Mouse (Mus musculus): ENCODE measurements at regions not wholly inside any gene's neighbourhood (a gene's known extent, or its start where the extent isn't known, plus 50 kb on each side); places are given as distances from the start of the nearest gene placed in this dataset.
"Not testable (repeated sequence)": the region's sequence is repeated elsewhere in the genome, so short reads cannot be mapped to it uniquely, and the experiment has no call there.

GRCm38 (mm10) chr16:20908467-20909351, 174.4 kb upstream of the Thpo start:
- 40% methylated on average over 18 of the region's 18 CpGs for WGBS
- H3K36me3 ChIP-seq (ENCODE audit: control insufficient read depth, insufficient read depth, low read length); H3K27me3 ChIP-seq (ENCODE audit: control insufficient read depth, insufficient read depth, low read length); H3K27ac ChIP-seq (ENCODE audit: insufficient read depth, low read length); H3K4me1 ChIP-seq (ENCODE audit: control insufficient read depth, insufficient read depth, insufficient read length); H3K4me3 ChIP-seq (ENCODE audit: extremely low read depth, insufficient read depth, insufficient read length); DNase-seq (ENCODE audit: low read depth in 1 of 2, low spot score in 2 of 2): not testable (repeated sequence)

- DNase-seq (ENCODE audit: low read depth in 1 of 2, low spot score in 2 of 2) = no peak
- no peak overlapping the region for H3K27ac ChIP-seq (ENCODE audit: insufficient read depth, low read length)
- H3K4me1 ChIP-seq (ENCODE audit: control insufficient read depth, insufficient read depth, insufficient read length) = no peaks in the 10 kb centered on the region
- H3K4me3 ChIP-seq (ENCODE audit: extremely low read depth, insufficient read depth, insufficient read length) = no peak overlapping the region
- TF ChIP-seq CTCF (IDR thresholded peaks at IDR 0.05; ENCODE audit: extremely low read depth, insufficient read depth, insufficient read length, insufficient replicate concordance) = no peak
- TF ChIP-seq POLR2A (IDR thresholded peaks at IDR 0.05; ENCODE audit: low read depth, low read length) = no peak
- H3K36me3 ChIP-seq (ENCODE audit: control insufficient read depth, insufficient read depth, low read length) = no peaks in the 10 kb centered on the region
- WGBS = 40% methylated on average over 2 of the region's 2 CpGs
- H3K27me3 ChIP-seq (ENCODE audit: control insufficient read depth, insufficient read depth, low read length) = no peaks in the 10 kb centered on the region
Observed at GRCm38 (mm10) chr16:20895734-20896133, 161.4 kb upstream of the Thpo start.

GRCm38 (mm10) chr16:20871726-20872125, 137.4 kb upstream of the Thpo start:
- WGBS = 40% methylated on average over 1 of the region's 1 CpGs

GRCm38 (mm10) chr16:20866771-20867170, 132.5 kb upstream of the Thpo start:
- no peak overlapping the region for H3K4me3 ChIP-seq (ENCODE audit: extremely low read depth, insufficient read depth, insufficient read length)
- H3K27me3 ChIP-seq (ENCODE audit: control insufficient read depth, insufficient read depth, low read length) = no peaks in the 10 kb centered on the region
- TF ChIP-seq CTCF (IDR thresholded peaks at IDR 0.05; ENCODE audit: extremely low read depth, insufficient read depth, insufficient read length, insufficient replicate concordance) = no peak
- no peak for TF ChIP-seq POLR2A (IDR thresholded peaks at IDR 0.05; ENCODE audit: low read depth, low read length)
- no peak overlapping the region for H3K27ac ChIP-seq (ENCODE audit: insufficient read depth, low read length)
- 76% methylated on average over 1 of the region's 1 CpGs for WGBS
- H3K4me1 ChIP-seq (ENCODE audit: control insufficient read depth, insufficient read depth, insufficient read length) = no peaks in the 10 kb centered on the region
- no peak for DNase-seq (ENCODE audit: low read depth in 1 of 2, low spot score in 2 of 2)
- no peaks in the 10 kb centered on the region for H3K36me3 ChIP-seq (ENCODE audit: control insufficient read depth, insufficient read depth, low read length)

More at GRCm38 (mm10) chr16:20871726-20872125, 137.4 kb upstream of the Thpo start:
- no peak for TF ChIP-seq CTCF (IDR thresholded peaks at IDR 0.05; ENCODE audit: extremely low read depth, insufficient read depth, insufficient read length, insufficient replicate concordance)
- no peak for TF ChIP-seq POLR2A (IDR thresholded peaks at IDR 0.05; ENCODE audit: low read depth, low read length)
- Histone ChIP-seq H3K4me1 (ENCODE audit: control insufficient read depth, insufficient read depth, insufficient read length) (no peaks in the 10 kb centered on the region), H3K27ac (ENCODE audit: insufficient read depth, low read length) (no peak overlapping the region), H3K4me3 (ENCODE audit: extremely low read depth, insufficient read depth, insufficient read length) (no peak overlapping the region), H3K36me3 (ENCODE audit: control insufficient read depth, insufficient read depth, low read length) (no peaks in the 10 kb centered on the region), H3K27me3 (ENCODE audit: control insufficient read depth, insufficient read depth, low read length) (no peaks in the 10 kb centered on the region)
- DNase-seq (ENCODE audit: low read depth in 1 of 2, low spot score in 2 of 2) = no peak

- Histone ChIP-seq H3K27ac (ENCODE audit: insufficient read depth, low read length) (no peak overlapping the region), H3K36me3 (ENCODE audit: control insufficient read depth, insufficient read depth, low read length) (no peaks in the 10 kb centered on the region), H3K27me3 (ENCODE audit: control insufficient read depth, insufficient read depth, low read length) (no peaks in the 10 kb centered on the region), H3K4me3 (ENCODE audit: extremely low read depth, insufficient read depth, insufficient read length) (no peak overlapping the region), H3K4me1 (ENCODE audit: control insufficient read depth, insufficient read depth, insufficient read length) (no peaks in the 10 kb centered on the region)
- 91% methylated on average over 4 of the region's 4 CpGs for WGBS
- DNase-seq (ENCODE audit: low read depth in 1 of 2, low spot score in 2 of 2) = no peak
- no peak for TF ChIP-seq POLR2A (IDR thresholded peaks at IDR 0.05; ENCODE audit: low read depth, low read length)
- no peak for TF ChIP-seq CTCF (IDR thresholded peaks at IDR 0.05; ENCODE audit: extremely low read depth, insufficient read depth, insufficient read length, insufficient replicate concordance)
Observed at GRCm38 (mm10) chr16:20861256-20861655, 126.9 kb upstream of the Thpo start.

- not testable (repeated sequence) for H3K27ac ChIP-seq (ENCODE audit: insufficient read depth, low read length); H3K4me1 ChIP-seq (ENCODE audit: control insufficient read depth, insufficient read depth, insufficient read length); DNase-seq (ENCODE audit: low read depth in 1 of 2, low spot score in 2 of 2); H3K36me3 ChIP-seq (ENCODE audit: control insufficient read depth, insufficient read depth, low read length); H3K4me3 ChIP-seq (ENCODE audit: extremely low read depth, insufficient read depth, insufficient read length); H3K27me3 ChIP-seq (ENCODE audit: control insufficient read depth, insufficient read depth, low read length)
- WGBS = 90% methylated on average over 3 of the region's 3 CpGs
Observed at GRCm38 (mm10) chr16:20860606-20861005, 126.3 kb upstream of the Thpo start.

GRCm38 (mm10) chr16:20854696-20855213, 120.4 kb upstream of the Thpo start:
- H3K4me1 ChIP-seq (ENCODE audit: control insufficient read depth, insufficient read depth, insufficient read length) = no peaks in the 10 kb centered on the region
- no peaks in the 10 kb centered on the region for H3K27me3 ChIP-seq (ENCODE audit: control insufficient read depth, insufficient read depth, low read length)
- no peak for DNase-seq (ENCODE audit: low read depth in 1 of 2, low spot score in 2 of 2)
- TF ChIP-seq POLR2A (IDR thresholded peaks at IDR 0.05; ENCODE audit: low read depth, low read length) (no peak), CTCF (IDR thresholded peaks at IDR 0.05; ENCODE audit: extremely low read depth, insufficient read depth, insufficient read length, insufficient replicate concordance) (no peak)
- no peak overlapping the region for H3K27ac ChIP-seq (ENCODE audit: insufficient read depth, low read length)
- WGBS = 72% methylated on average over 1 of the region's 1 CpGs
- no peaks in the 10 kb centered on the region for H3K36me3 ChIP-seq (ENCODE audit: control insufficient read depth, insufficient read depth, low read length)
- no peak overlapping the region for H3K4me3 ChIP-seq (ENCODE audit: extremely low read depth, insufficient read depth, insufficient read length)
